Mouse (Mus musculus) midbrain, embryonic 16.5 days (tissue): ENCODE measurements at regions not wholly inside any gene's neighbourhood (a gene's known extent, or its start where the extent isn't known, plus 50 kb on each side); places are given as distances from the start of the nearest gene placed in this dataset.

ENCODE experiments used
- ATAC-seq: fragments of 200-750 bp; cut with Nextera tagmentation; 2 replicates; pipeline ENCODE4 v1.8.0; 2017; ENCODE audit warnings: moderate TSS enrichment
- H3K27ac ChIP-seq: fragments of 300-500 bp; sonication (generic); 2 replicates; pipeline ENCODE4 v1.5.1; 2014; ENCODE audit warnings: mild to moderate bottlenecking, low read length, mixed read lengths
- H3K27me3 ChIP-seq: fragments of 300-500 bp; sonication (generic); 2 replicates; pipeline ENCODE4 v1.6.1; 2014; ENCODE audit warnings: low read depth, low read length, mixed read lengths; ENCODE audit not compliant: control insufficient read depth, insufficient read depth
- H3K36me3 ChIP-seq: fragments of 300-500 bp; sonication (generic); 2 replicates; pipeline ENCODE4 v1.6.1; 2014; ENCODE audit warnings: mild to moderate bottlenecking, low read length, moderate library complexity, mixed read lengths; ENCODE audit not compliant: control insufficient read depth, insufficient read depth
- H3K4me1 ChIP-seq: fragments of 300-500 bp; sonication (generic); 2 replicates; pipeline ENCODE4 v1.6.1; 2014; ENCODE audit warnings: mild to moderate bottlenecking, low read length, mixed read lengths; ENCODE audit not compliant: control insufficient read depth, insufficient read depth
- H3K4me2 ChIP-seq: fragments of 300-500 bp; sonication (generic); 2 replicates; pipeline ENCODE4 v1.6.1; 2014; ENCODE audit warnings: mild to moderate bottlenecking, low read length, mixed read lengths
- H3K4me3 ChIP-seq: fragments of 300-500 bp; sonication (generic); 2 replicates; pipeline ENCODE4 v1.5.1; 2014; ENCODE audit warnings: low read depth, mild to moderate bottlenecking, low read length, moderate library complexity, mixed read lengths
- H3K9ac ChIP-seq: fragments of 300-500 bp; sonication (generic); 2 replicates; pipeline ENCODE4 v1.6.1; 2014; ENCODE audit warnings: low read depth, low read length, mixed read lengths
- H3K9me3 ChIP-seq: fragments of 300-500 bp; sonication (generic); replicated peaks from 2 replicates; pipeline ENCODE4 v1.6.1; 2014; ENCODE audit warnings: mild to moderate bottlenecking, low read length, mixed read lengths; ENCODE audit not compliant: control insufficient read depth, poor library complexity, severe bottlenecking
- WGBS: fragments of 180-500 bp; shearing (Covaris S2); extraction: QIAGEN DNeasy Blood & Tissue Kit; methylation state at CpG from one replicate; pipeline ENCODE4 v1.1.7; 2014; 5-methylcytosine and 5-hydroxymethylcytosine counted together

GRCm38 (mm10) chr12:118677989-118678388 is 168.1 kb upstream of the Sp8 start:
- Histone ChIP-seq H3K27me3 (no peaks in the 10 kb centered on the region), H3K4me2 (no peak overlapping the region), H3K36me3 (no peaks in the 10 kb centered on the region), H3K4me3 (no peak overlapping the region), H3K9ac (no peak overlapping the region), H3K27ac (no peak overlapping the region), H3K4me1 (no peaks in the 10 kb centered on the region), H3K9me3 (0 out of 2 replicates have a peak, but pooled peaks cover 3% of the 10 kb centered on the region)
- 88% methylated on average over 4 of the region's 4 CpGs for WGBS
- no peak for ATAC-seq

GRCm38 (mm10) chr12:118661575-118661974 is 184.6 kb upstream of the Sp8 start:
- 6% methylated on average over 9 of the region's 9 CpGs for WGBS

DNA sequence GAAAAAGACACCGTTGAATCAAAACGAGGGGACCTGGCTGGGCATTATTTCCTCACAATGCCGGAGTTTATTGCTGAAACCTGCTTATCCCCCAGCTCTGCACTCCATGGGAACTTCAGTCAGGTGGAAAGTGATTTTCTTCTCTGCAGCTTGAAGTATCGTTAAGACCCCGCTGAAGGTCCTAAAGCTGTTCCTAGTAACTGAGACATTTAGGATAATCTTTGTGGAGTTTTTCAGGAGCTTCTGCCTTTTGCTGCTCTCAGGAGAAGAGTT is 185.0 kb upstream of the Sp8 start:
- Histone ChIP-seq H3K4me2 (peak overlapping the region; percentile 1; the same call in 1 of the 2 replicates), H3K9ac (no peak overlapping the region), H3K4me3 (no peak overlapping the region), H3K27ac (no peak overlapping the region), H3K4me1 (peaks cover 9% of the 10 kb centered on the region), H3K36me3 (no peaks in the 10 kb centered on the region), H3K9me3 (no peaks in the 10 kb centered on the region), H3K27me3 (peaks cover 31% of the 10 kb centered on the region)
- ATAC-seq, result no peak
- under 1% methylated on average over 5 of the region's 5 CpGs for WGBS

More at GRCm38 (mm10) chr12:118661575-118661974, 184.6 kb upstream of the Sp8 start:
- no peak overlapping the region for H3K27ac ChIP-seq
- H3K9ac ChIP-seq, result no peak overlapping the region
- H3K4me3 ChIP-seq, result no peak overlapping the region
- no peaks in the 10 kb centered on the region for H3K36me3 ChIP-seq
- no peak overlapping the region for H3K4me2 ChIP-seq
- no peaks in the 10 kb centered on the region for H3K9me3 ChIP-seq
- peaks cover 27% of the 10 kb centered on the region for H3K27me3 ChIP-seq
- peaks cover 9% of the 10 kb centered on the region for H3K4me1 ChIP-seq
- ATAC-seq, result peak; percentile 45; the same call in 1 of the 2 replicates

- Histone ChIP-seq H3K27ac (no peak overlapping the region), H3K4me1 (peaks cover 9% of the 10 kb centered on the region), H3K36me3 (no peaks in the 10 kb centered on the region), H3K9ac (no peak overlapping the region), H3K9me3 (no peaks in the 10 kb centered on the region), H3K27me3 (peaks cover 35% of the 10 kb centered on the region), H3K4me3 (no peak overlapping the region), H3K4me2 (peak overlapping the region; percentile 1; the same call in 1 of the 2 replicates)
- WGBS, result 2% methylated on average over 12 of the region's 12 CpGs
- ATAC-seq, result no peak
Observed at GRCm38 (mm10) chr12:118660384-118661213, 185.5 kb upstream of the Sp8 start.

DNA sequence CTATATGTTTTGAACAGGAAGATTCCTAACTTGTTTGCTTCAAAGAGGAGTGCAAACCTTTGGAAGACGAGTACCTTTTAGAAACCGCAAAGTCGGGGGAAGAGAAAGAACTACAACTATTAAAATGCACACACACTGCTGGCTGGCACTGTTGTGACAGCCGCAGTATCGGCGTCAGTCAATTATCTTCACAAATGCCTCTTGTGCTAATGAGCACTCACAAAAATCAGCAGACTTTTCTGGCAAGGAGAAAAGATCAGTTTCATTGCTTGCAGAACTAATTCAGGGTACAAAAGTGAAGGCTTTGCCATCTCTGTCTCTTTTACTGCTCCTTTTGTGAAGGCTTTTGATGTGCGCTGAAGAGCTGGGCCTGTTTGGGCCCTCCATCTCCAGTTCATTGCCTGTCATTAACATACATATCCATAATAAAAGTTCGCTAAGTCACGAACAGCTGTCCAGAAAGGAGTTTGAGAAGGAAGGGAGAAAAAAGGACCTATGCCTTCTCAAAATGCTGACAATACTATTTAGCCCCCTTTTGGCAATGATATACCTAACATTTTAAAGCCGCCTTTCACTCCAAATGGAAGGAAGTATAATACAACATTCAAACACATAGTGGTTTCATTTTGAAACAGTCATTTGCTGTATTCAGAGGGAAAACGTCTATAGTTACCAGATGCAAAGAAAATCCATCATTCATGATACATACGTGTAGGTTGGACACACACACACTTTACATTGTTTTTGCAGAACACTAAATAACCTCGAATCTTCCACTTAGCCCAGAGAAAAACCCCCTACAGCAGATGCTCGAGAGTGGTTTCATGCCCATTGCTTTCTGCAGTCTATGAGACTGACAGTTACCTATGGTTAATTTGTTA is 186.6 kb upstream of the Sp8 start:
- ATAC-seq, result no peak
- peaks cover 42% of the 10 kb centered on the region for H3K27me3 ChIP-seq

GRCm38 (mm10) chr12:118650483-118651160 is 195.5 kb upstream of the Sp8 start:
- H3K27ac ChIP-seq, result no peak overlapping the region
- H3K36me3 ChIP-seq, result no peaks in the 10 kb centered on the region
- H3K4me3 ChIP-seq, result no peak overlapping the region
- no peak overlapping the region for H3K9ac ChIP-seq
- H3K27me3 ChIP-seq, result peaks cover 37% of the 10 kb centered on the region
- H3K4me1 ChIP-seq, result peaks cover 6% of the 10 kb centered on the region
- 7% methylated on average over 4 of the region's 4 CpGs for WGBS
- no peaks in the 10 kb centered on the region for H3K9me3 ChIP-seq
- no peak for ATAC-seq
- no peak overlapping the region for H3K4me2 ChIP-seq

More for the DNA sequence above, 186.6 kb upstream of the Sp8 start:
- H3K9me3 ChIP-seq, result no peaks in the 10 kb centered on the region
- no peaks in the 10 kb centered on the region for H3K36me3 ChIP-seq
- no peak overlapping the region for H3K9ac ChIP-seq
- no peak overlapping the region; the same call in 1 of the 2 replicates for H3K4me2 ChIP-seq
- H3K27ac ChIP-seq, result no peak overlapping the region
- H3K4me3 ChIP-seq, result no peak overlapping the region
- WGBS, result 12% methylated on average over 14 of the region's 14 CpGs
- peaks cover 9% of the 10 kb centered on the region for H3K4me1 ChIP-seq

GRCm38 (mm10) chr12:118649323-118649973 is 196.7 kb upstream of the Sp8 start:
- peaks cover 6% of the 10 kb centered on the region for H3K4me1 ChIP-seq
- no peaks in the 10 kb centered on the region for H3K9me3 ChIP-seq
- peaks cover 31% of the 10 kb centered on the region for H3K27me3 ChIP-seq
- 47% methylated on average over 3 of the region's 3 CpGs for WGBS
- no peak overlapping the region for H3K27ac ChIP-seq
- no peak overlapping the region for H3K4me2 ChIP-seq
- ATAC-seq, result no peak
- no peak overlapping the region for H3K4me3 ChIP-seq
- H3K9ac ChIP-seq, result no peak overlapping the region
- H3K36me3 ChIP-seq, result no peaks in the 10 kb centered on the region

GRCm38 (mm10) chr12:118648673-118649072 is 197.5 kb upstream of the Sp8 start:
- ATAC-seq, result no peak

More at GRCm38 (mm10) chr12:118648673-118649072, 197.5 kb upstream of the Sp8 start:
- Histone ChIP-seq H3K9me3 (no peaks in the 10 kb centered on the region), H3K4me1 (peaks cover 6% of the 10 kb centered on the region), H3K27me3 (peaks cover 33% of the 10 kb centered on the region), H3K4me3 (no peak overlapping the region), H3K4me2 (no peak overlapping the region), H3K36me3 (no peaks in the 10 kb centered on the region), H3K27ac (no peak overlapping the region), H3K9ac (no peak overlapping the region)
